Comparison of ENCODE assay signal across 9 mouse cellular contexts in genomic region chr10:89224524-89224923, GRCm38 (mm10).
DNase-seq lines count a peak whose midpoint lies in the region; ATAC-seq and TF ChIP-seq lines count a peak whose summit lies in the region.
"Had no signal": no experiment of that assay in that cellular context is flagged by ENCODE, and none has a peak within 500 bp of the region (broad histone marks: within the 10 kb centered on the region; RNA-seq: fewer than 3 reads in every experiment).

No protein-coding gene starts in this region.

- no peaks in the 10 kb centered on the region for H3K27me3 ChIP-seq in lung, postnatal 0 days (replicated peaks; ENCODE audit: insufficient read depth, low read length)
- H3K27me3 ChIP-seq: embryonic facial prominence, embryonic 15.5 days had no signal

- peak; percentile 44 for DNase-seq in lung, postnatal 0 days (ENCODE audit: low spot score)
- no peak for DNase-seq in lung, adult 18-20 months
- peak; percentile 74 for DNase-seq in ZHBTc4 (ENCODE audit: low read depth, low spot score)
- DNase-seq in lung, postnatal 14 days = peak; percentile 32
- DNase-seq in left cerebral cortex, adult 9 months (ENCODE audit: low spot score in 2 of 2) = no peak
- no peak for DNase-seq in right cerebral cortex, postnatal 14 days

- H3K27ac ChIP-seq in lung, postnatal 0 days (ENCODE audit: low read length) = no peak overlapping the region
- H3K27ac ChIP-seq: embryonic facial prominence, embryonic 15.5 days had no signal

- H3K9ac ChIP-seq in lung, postnatal 0 days (replicated peaks; ENCODE audit: low read depth) = no peak overlapping the region
- H3K9ac ChIP-seq: embryonic facial prominence, embryonic 15.5 days had no signal

- no peak for TF ChIP-seq CTCF in lung, postnatal 0 days (IDR thresholded peaks at IDR 0.05)

- H3K4me2 ChIP-seq in lung, postnatal 0 days (replicated peaks; ENCODE audit: low read depth, low read length) = no peak overlapping the region
- H3K4me2 ChIP-seq: embryonic facial prominence, embryonic 15.5 days had no signal

- no peak for ATAC-seq in lung, postnatal 0 days
- peak; percentile 68; the same call in 1 of the 2 replicates for ATAC-seq in common myeloid progenitor, adult 5-6 weeks (replicated peaks; ENCODE audit: low read depth, poor library complexity, severe bottlenecking)
- no peak for ATAC-seq in erythroid progenitor cell, adult 5-6 weeks (replicated peaks; ENCODE audit: low FRiP score, poor library complexity, severe bottlenecking)

- no peak for TF ChIP-seq EP300 in lung, postnatal 0 days (IDR thresholded peaks at IDR 0.05)

- 38% methylated on average over 7 of the region's 7 CpGs for WGBS in lung, postnatal 0 days

- no peaks in the 10 kb centered on the region for H3K9me3 ChIP-seq in lung, postnatal 0 days (ENCODE audit: low read length)
- H3K9me3 ChIP-seq: embryonic facial prominence, embryonic 15.5 days had no signal

- H3K4me1 ChIP-seq in lung, postnatal 0 days (ENCODE audit: insufficient read depth, low read depth, low read length) = no peaks in the 10 kb centered on the region
- H3K4me1 ChIP-seq: embryonic facial prominence, embryonic 15.5 days had no signal

- no peak overlapping the region for H3K4me3 ChIP-seq in lung, postnatal 0 days (ENCODE audit: low read depth, low read length)
- H3K4me3 ChIP-seq: embryonic facial prominence, embryonic 15.5 days had no signal

- H3K36me3 ChIP-seq in lung, postnatal 0 days (ENCODE audit: insufficient read depth, low read length) = no peaks in the 10 kb centered on the region
- H3K36me3 ChIP-seq: embryonic facial prominence, embryonic 15.5 days had no signal

Comparison
In these comparisons a context has a peak if more than half of its experiments do, and no peak if none do; other contexts are left out.
1. DNase-seq: peak in lung, postnatal 0 days (single experiment), ZHBTc4 (single experiment) and lung, postnatal 14 days (single experiment); none in lung, adult 18-20 months (0 of 2), left cerebral cortex, adult 9 months (0 of 2) and right cerebral cortex, postnatal 14 days (single experiment).